Mouse (Mus musculus) forebrain, embryonic 11.5 days (tissue): ENCODE measurements around the gene Slc25a45. TPM values are rescaled to one million over a fixed set of nuclear protein-coding genes. Genes with fewer than 3 reads are reported as not detected.
"Not testable (repeated sequence)": the region's sequence is repeated elsewhere in the genome, so short reads cannot be mapped to it uniquely, and the experiment has no call there.

Source experiments
- ATAC-seq: fragments of 200-750 bp; cut with Nextera tagmentation; replicated peaks from 2 replicates; pipeline ENCODE4 v1.8.0; 2017; ENCODE audit warnings: moderate TSS enrichment; ENCODE audit not compliant: low FRiP score
- DNase-seq: peaks from one replicate; pipeline ENCODE4 v3.0.0-alpha.2; 2017; ENCODE audit warnings: low spot score
- H3K27ac ChIP-seq: fragments of 300-500 bp; sonication (generic); 2 replicates; pipeline ENCODE4 v1.5.1; 2014; ENCODE audit warnings: low read depth, low read length
- H3K27me3 ChIP-seq: fragments of 300-500 bp; sonication (generic); 2 replicates; pipeline ENCODE4 v1.6.1; 2014; ENCODE audit warnings: mild to moderate bottlenecking, low read length, mixed read lengths; ENCODE audit not compliant: control insufficient read depth, insufficient read depth
- H3K36me3 ChIP-seq: fragments of 300-500 bp; sonication (generic); 2 replicates; pipeline ENCODE4 v1.6.1; 2014; ENCODE audit warnings: mild to moderate bottlenecking, low read length, moderate library complexity, mixed read lengths; ENCODE audit not compliant: control insufficient read depth, insufficient read depth
- H3K4me1 ChIP-seq: fragments of 300-500 bp; sonication (generic); replicated peaks from 2 replicates; pipeline ENCODE4 v1.6.1; 2014; ENCODE audit warnings: low read length, mixed read lengths; ENCODE audit not compliant: control insufficient read depth, insufficient read depth
- H3K4me2 ChIP-seq: fragments of 300-500 bp; sonication (generic); 2 replicates; pipeline ENCODE4 v1.6.1; 2014; ENCODE audit warnings: low read depth, mild to moderate bottlenecking, low read length, moderate library complexity, mixed read lengths; ENCODE audit not compliant: severe bottlenecking
- H3K4me3 ChIP-seq: fragments of 300-500 bp; sonication (generic); 2 replicates; pipeline ENCODE4 v1.5.1; 2014; ENCODE audit warnings: low read depth, low read length
- H3K9ac ChIP-seq: fragments of 300-500 bp; sonication (generic); 2 replicates; pipeline ENCODE4 v1.6.1; 2014; ENCODE audit warnings: low read length
- H3K9me3 ChIP-seq: fragments of 300-500 bp; sonication (generic); 2 replicates; pipeline ENCODE4 v1.6.1; 2016; ENCODE audit warnings: low read length, mixed read lengths; ENCODE audit not compliant: control insufficient read depth
- WGBS: fragments of 180-500 bp; shearing (Covaris S2); extraction: QIAGEN DNeasy Blood & Tissue Kit; methylation state at CpG from one replicate; pipeline ENCODE4 v1.1.7; 2014; 5-methylcytosine and 5-hydroxymethylcytosine counted together
- polyA plus RNA-seq: library from polyadenylated mRNA; unstranded; fragments of >200 nt; fragmentation: Nextera tagmentation; extraction: Ambion mirVana; gene quantifications from 2 replicates; pipeline ENCODE4 v1.2.1, GENCODE M21; 2014

Slc25a45 gene
- polyA plus RNA-seq, 1 experiment from 2014 or later = 0.90 TPM

DNA sequence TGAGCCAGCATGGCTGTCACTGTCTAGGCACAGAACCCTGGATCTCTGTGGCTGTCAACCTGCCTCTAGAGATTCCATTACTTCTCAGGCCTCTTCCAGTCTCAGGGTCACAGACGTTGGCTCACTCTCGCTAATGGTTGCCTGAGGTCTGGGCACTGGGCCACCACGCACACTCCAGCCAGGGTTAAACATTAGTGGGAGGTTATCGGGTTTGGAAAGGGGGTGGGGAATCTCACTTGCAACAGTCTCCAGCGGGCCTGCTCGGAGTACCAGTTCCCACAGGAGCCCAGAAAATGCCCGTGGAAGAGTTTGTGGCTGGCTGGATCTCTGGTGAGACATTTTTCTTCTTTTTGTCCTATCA, 734 bp downstream of the Slc25a45 start:
- Histone ChIP-seq H3K27ac (no peak overlapping the region), H3K27me3 (no peaks in the 10 kb centered on the region), H3K4me2 (no peak overlapping the region), H3K9me3 (no peaks in the 10 kb centered on the region), H3K4me3 (no peak overlapping the region), H3K36me3 (no peaks in the 10 kb centered on the region), H3K9ac (no peak overlapping the region), H3K4me1 (peaks cover 6% of the 10 kb centered on the region)
- DNase-seq (no peak), ATAC-seq (no peak)
- WGBS = 86% methylated on average over 7 of the region's 7 CpGs

DNA sequence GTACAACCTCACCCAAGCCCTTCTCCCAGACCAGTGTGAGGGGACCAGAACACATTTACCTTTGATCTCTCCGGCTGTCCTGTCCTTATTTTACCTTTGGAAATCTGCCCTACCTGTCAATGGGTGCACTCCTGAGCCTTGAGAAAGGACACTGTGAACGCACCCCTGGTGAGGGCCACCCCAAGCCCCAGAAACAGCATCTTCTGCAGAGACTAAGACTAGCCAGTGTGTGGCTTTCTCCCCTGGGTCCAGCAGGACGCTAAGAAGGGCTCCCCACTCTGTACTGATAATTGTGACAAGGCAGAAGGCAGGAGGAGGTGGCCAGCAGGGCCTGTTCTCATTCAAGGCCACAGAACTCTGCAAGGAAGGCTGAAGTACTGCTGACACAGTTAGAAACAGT, 1.3 kb downstream of the Slc25a45 start:
- Histone ChIP-seq H3K27me3 (no peaks in the 10 kb centered on the region), H3K4me3 (no peak overlapping the region), H3K9me3 (no peaks in the 10 kb centered on the region), H3K4me1 (peaks cover 4% of the 10 kb centered on the region), H3K27ac (no peak overlapping the region), H3K9ac (no peak overlapping the region), H3K36me3 (no peaks in the 10 kb centered on the region), H3K4me2 (no peak overlapping the region)
- no peak for DNase-seq
- no peak for ATAC-seq
- WGBS = 86% methylated on average over 3 of the region's 3 CpGs

DNA sequence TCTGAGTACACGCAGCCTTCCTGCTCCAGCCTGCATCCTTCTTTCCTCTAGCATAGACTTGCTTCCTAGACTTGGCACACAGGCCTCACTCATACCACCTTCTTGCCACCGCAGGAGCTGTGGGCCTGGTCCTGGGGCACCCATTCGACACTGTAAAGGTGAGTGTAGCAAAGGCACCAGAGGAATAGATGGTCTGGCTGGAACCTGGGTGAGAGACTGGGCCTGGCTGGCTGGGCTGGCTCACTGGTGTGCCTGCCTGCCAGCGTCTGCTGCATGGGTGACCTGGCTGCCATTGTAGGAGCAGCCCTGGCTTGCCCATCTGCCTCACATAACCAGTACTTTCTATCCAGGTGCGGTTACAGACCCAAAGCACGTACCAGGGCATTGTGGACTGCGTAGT, 2.1 kb downstream of the Slc25a45 start:
- Histone ChIP-seq H3K4me1 (0 out of 2 replicates have a peak, but pooled peaks cover 3% of the 10 kb centered on the region), H3K27me3 (no peaks in the 10 kb centered on the region), H3K9me3 (no peaks in the 10 kb centered on the region), H3K4me2 (no peak overlapping the region), H3K27ac (no peak overlapping the region), H3K9ac (no peak overlapping the region), H3K36me3 (no peaks in the 10 kb centered on the region), H3K4me3 (no peak overlapping the region)
- no peak for ATAC-seq
- WGBS = 89% methylated on average over 7 of the region's 7 CpGs
- DNase-seq = no peak

DNA sequence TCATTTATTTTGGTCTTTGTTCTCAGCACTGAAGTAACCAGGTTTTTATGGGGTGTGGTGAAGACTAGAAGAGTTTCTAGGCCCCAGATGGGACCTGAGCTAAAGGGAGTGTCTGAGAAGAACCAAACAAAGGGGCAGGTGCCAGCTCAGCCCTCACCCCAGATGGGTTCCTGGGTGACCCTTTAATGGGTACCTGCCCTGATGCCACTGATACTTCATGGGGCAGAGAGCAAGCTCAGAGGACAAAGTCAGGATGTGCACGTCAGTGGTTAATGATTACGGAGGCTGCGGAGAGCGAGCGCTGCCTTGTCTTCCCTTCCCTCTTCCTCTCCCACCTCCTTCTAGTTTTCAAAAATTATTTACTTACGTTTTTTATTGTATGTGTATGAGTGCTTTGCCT, 3.5 kb downstream of the Slc25a45 start:
- H3K27me3 ChIP-seq = no peaks in the 10 kb centered on the region
- no peak overlapping the region for H3K4me3 ChIP-seq
- no peaks in the 10 kb centered on the region for H3K36me3 ChIP-seq
- H3K27ac ChIP-seq = no peak overlapping the region
- no peak overlapping the region for H3K4me2 ChIP-seq
- no peaks in the 10 kb centered on the region for H3K4me1 ChIP-seq
- no peak overlapping the region for H3K9ac ChIP-seq
- no peak for ATAC-seq
- 92% methylated on average over 6 of the region's 6 CpGs for WGBS
- DNase-seq = no peak
- no peaks in the 10 kb centered on the region for H3K9me3 ChIP-seq

DNA sequence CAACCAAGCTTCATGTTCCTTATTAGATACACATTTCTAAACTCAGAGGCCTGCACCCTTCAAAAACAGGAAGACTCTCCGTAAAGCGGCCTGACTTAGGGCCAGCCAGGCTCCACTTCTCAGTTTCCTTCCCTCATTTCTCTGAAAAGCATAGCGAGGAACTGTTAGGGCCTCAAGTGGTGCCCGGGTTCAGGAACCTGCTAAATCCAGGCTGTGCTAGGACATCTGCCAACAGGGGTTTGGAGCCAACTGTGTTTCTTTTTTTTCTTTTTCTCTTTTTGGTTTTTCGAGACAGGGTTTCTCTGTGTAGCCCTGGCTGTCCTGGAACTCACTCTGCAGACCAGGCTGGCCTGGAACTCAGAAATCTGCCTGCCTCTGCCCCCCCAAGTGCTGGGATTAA, 4.5 kb downstream of the Slc25a45 start:
- not testable (repeated sequence) for H3K36me3 ChIP-seq, H3K27ac ChIP-seq, H3K4me2 ChIP-seq, H3K4me3 ChIP-seq, H3K4me1 ChIP-seq, H3K27me3 ChIP-seq, H3K9ac ChIP-seq, H3K9me3 ChIP-seq, DNase-seq, ATAC-seq
- 93% methylated on average over 5 of the region's 5 CpGs for WGBS

DNA sequence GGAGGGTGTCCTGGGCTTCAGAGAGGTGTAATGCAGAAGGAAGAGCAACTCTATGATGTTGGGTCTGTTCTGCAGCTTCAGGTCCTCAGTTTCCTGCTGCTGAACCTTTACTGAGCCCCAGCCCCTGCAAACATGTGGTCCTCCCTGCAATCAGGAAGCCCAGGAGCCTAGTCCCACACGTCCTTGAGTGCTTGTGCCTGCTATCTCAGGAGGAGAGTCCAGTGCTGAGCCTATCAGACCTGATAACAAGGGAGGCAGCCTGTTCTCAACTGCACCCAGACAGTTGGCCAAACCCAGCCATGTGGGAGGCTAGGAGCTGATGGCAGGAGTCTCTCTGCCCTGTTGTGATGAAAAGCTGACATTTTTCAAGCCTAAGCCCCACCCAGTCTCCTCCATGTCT, 6.3 kb downstream of the Slc25a45 start:
- Histone ChIP-seq H3K9me3 (no peaks in the 10 kb centered on the region), H3K4me2 (no peak overlapping the region), H3K27me3 (no peaks in the 10 kb centered on the region), H3K27ac (no peak overlapping the region), H3K36me3 (no peaks in the 10 kb centered on the region), H3K4me3 (no peak overlapping the region), H3K9ac (no peak overlapping the region), H3K4me1 (no peaks in the 10 kb centered on the region)
- WGBS = 71% methylated on average over 1 of the region's 1 CpGs
- DNase-seq = no peak
- ATAC-seq = no peak

DNA sequence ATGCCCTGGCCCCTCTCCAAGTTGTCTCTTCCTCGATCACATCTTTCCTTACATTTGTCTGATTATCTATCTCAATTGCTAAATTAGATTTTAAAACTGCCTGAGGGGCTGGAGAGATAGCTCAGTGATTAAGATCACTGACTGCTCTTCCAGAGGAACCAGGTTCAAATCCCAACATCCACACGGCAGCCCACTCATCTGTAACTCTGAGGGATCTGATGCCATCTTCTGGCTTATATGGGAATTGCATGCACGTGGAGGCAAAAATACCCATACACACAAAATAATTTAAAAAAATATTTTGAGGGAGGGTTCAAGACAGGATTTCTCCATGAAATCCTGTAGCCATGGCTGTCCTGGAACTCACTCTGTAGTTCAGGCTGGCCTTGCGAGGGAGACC, 8.2 kb downstream of the Slc25a45 start:
- H3K4me1 ChIP-seq = no peaks in the 10 kb centered on the region
- no peak overlapping the region for H3K27ac ChIP-seq
- 64% methylated on average over 4 of the region's 4 CpGs for WGBS
- H3K4me3 ChIP-seq = no peak overlapping the region
- no peaks in the 10 kb centered on the region for H3K27me3 ChIP-seq
- H3K9ac ChIP-seq = no peak overlapping the region
- no peak overlapping the region for H3K4me2 ChIP-seq
- ATAC-seq = no peak
- no peaks in the 10 kb centered on the region for H3K36me3 ChIP-seq
- H3K9me3 ChIP-seq = no peaks in the 10 kb centered on the region
- no peak for DNase-seq

DNA sequence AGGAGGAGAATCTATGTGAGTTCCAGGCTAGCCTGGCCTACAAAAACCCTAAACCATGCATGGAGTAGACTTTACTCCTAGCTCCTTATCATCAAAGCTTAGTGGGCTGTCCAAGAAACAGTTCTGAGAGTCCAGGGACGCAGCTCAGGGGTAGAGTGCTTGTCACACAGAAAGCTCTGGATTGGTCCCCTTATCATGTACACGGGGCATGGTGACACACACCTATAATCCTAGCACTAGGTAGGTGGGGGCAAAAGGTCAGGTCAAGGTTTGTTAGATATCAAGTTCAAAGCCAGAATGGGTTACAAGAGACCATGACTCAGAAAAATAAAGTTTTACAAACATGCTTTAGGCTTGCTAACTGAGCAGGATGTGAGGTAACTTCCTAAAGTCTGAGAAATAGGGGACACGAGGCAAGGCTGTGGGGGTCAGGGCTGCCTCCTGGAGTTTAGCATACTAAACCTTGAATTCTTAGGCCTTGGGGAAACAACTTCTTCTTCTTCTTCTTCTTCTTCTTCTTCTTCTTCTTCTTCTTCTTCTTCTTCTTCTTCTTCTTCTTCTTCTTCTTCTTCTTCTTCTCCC, 9.7 kb downstream of the Slc25a45 start:
- 71% methylated on average over 3 of the region's 3 CpGs for WGBS
- no peak overlapping the region for H3K4me3 ChIP-seq
- no peak overlapping the region for H3K9ac ChIP-seq
- no peak overlapping the region for H3K4me2 ChIP-seq
- DNase-seq = no peak
- H3K9me3 ChIP-seq = no peaks in the 10 kb centered on the region
- no peak for ATAC-seq
- no peaks in the 10 kb centered on the region for H3K4me1 ChIP-seq
- no peaks in the 10 kb centered on the region for H3K27me3 ChIP-seq
- no peak overlapping the region for H3K27ac ChIP-seq
- H3K36me3 ChIP-seq = no peaks in the 10 kb centered on the region; the same call in 1 of the 2 replicates

DNA sequence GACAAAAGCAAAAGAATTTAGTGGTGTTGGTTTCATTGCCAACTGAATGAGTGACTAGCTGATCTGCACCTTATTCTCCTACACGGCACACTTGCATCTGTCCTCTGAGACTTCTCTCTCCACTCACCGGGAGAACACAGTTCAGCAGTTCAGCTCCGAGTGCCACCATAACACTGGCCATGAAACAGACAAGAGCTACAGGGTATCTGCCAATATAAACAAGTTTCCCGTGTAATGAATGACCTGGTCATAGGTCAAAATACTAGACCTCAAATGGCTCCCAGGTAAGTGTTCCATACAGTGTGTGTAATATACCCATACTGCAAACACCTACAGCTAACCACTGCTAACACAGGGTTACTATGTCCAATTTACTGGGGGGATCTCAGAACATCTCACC, 11.6 kb downstream of the Slc25a45 start:
- WGBS = 84% methylated on average over 4 of the region's 4 CpGs
- no peaks in the 10 kb centered on the region for H3K27me3 ChIP-seq

More for the DNA sequence above, 11.6 kb downstream of the Slc25a45 start:
- Histone ChIP-seq H3K9me3 (no peaks in the 10 kb centered on the region), H3K36me3 (no peaks in the 10 kb centered on the region; the same call in 1 of the 2 replicates), H3K9ac (no peak overlapping the region), H3K4me3 (no peak overlapping the region), H3K27ac (no peak overlapping the region), H3K4me2 (no peak overlapping the region), H3K4me1 (peaks cover 8% of the 10 kb centered on the region; the same call in 1 of the 2 replicates)
- DNase-seq = no peak
- no peak for ATAC-seq
